In genomic region chr1:174465385-174465784, GRCm38 (mm10) we compare ENCODE assay signal across 26 mouse cellular contexts. TPM values are rescaled to one million over a fixed set of nuclear protein-coding genes. Genes with fewer than 3 reads are reported as not detected.
"Had no signal": no experiment of that assay in that cellular context is flagged by ENCODE, and none has a peak within 500 bp of the region (broad histone marks: within the 10 kb centered on the region; RNA-seq: fewer than 3 reads in every experiment).

No protein-coding gene starts in this region.

- H3K4me3 ChIP-seq: megakaryocyte, embryonic 14.5 days; midbrain, embryonic 10.5 days; midbrain, embryonic 12.5 days; myocyte; neural tube, embryonic 13.5 days; neural tube, embryonic 15.5 days had no signal

- DNase-seq: lung, adult 18-20 months; lung, embryonic 14.5 days; lung, postnatal 10 days; lung, postnatal 4 days; midbrain, embryonic 14.5 days; retina, postnatal 1 day; right cerebral cortex, adult 18-20 months; right cerebral cortex, postnatal 25 days; right cerebral cortex, postnatal 4 days; spleen, adult 18-20 months; thymus, adult 18-20 months; thymus, postnatal 14 days; thymus, postnatal 36 days had no signal

- H3K36me3 ChIP-seq: midbrain, embryonic 10.5 days; midbrain, embryonic 12.5 days; neural tube, embryonic 13.5 days; neural tube, embryonic 15.5 days had no signal

- H3K4me2 ChIP-seq: lung, embryonic 14.5 days; midbrain, embryonic 12.5 days; neural tube, embryonic 13.5 days; neural tube, embryonic 15.5 days had no signal

- ATAC-seq: midbrain, embryonic 16.5 days had no signal

- H3K4me1 ChIP-seq: midbrain, embryonic 10.5 days; midbrain, embryonic 12.5 days; neural tube, embryonic 13.5 days; neural tube, embryonic 15.5 days had no signal

- H3K9ac ChIP-seq: lung, embryonic 14.5 days; midbrain, embryonic 12.5 days; neural tube, embryonic 13.5 days; neural tube, embryonic 15.5 days had no signal

- H3K27me3 ChIP-seq: midbrain, embryonic 12.5 days; neural tube, embryonic 13.5 days; neural tube, embryonic 15.5 days had no signal

- H3K27ac ChIP-seq: midbrain, embryonic 10.5 days; midbrain, embryonic 12.5 days; neural tube, embryonic 13.5 days; neural tube, embryonic 15.5 days had no signal

- H3K9me3 ChIP-seq: megakaryocyte, embryonic 14.5 days; midbrain, embryonic 10.5 days; midbrain, embryonic 12.5 days; neural tube, embryonic 13.5 days; neural tube, embryonic 15.5 days had no signal

RNA-seq across cellular contexts. Expression of gene Olfr220, which starts 23.5 kb away (rescaled TPM):
- polyA plus RNA-seq: lung, embryonic 14.5 days; lung, embryonic 16.5 days; midbrain, embryonic 10.5 days; midbrain, embryonic 12.5 days; midbrain, embryonic 14.5 days; midbrain, embryonic 16.5 days; myocyte; neural tube, embryonic 11.5 days; neural tube, embryonic 13.5 days; neural tube, embryonic 15.5 days; small intestine, adult 2 months; stomach, embryonic 14.5 days; stomach, embryonic 16.5 days; thymus, postnatal 0 days had no signal

RNA-seq across cellular contexts. Expression of gene Fmn2, which starts 36.2 kb away (rescaled TPM):
- polyA plus RNA-seq: myocyte had no signal

RNA-seq across cellular contexts. Expression of gene Olfr414, which starts 41.5 kb away (rescaled TPM):
- polyA plus RNA-seq: lung, embryonic 14.5 days; lung, embryonic 16.5 days; midbrain, embryonic 10.5 days; midbrain, embryonic 12.5 days; midbrain, embryonic 14.5 days; midbrain, embryonic 16.5 days; myocyte; neural tube, embryonic 11.5 days; neural tube, embryonic 13.5 days; neural tube, embryonic 15.5 days; small intestine, adult 2 months; stomach, embryonic 14.5 days; thymus, postnatal 0 days had no signal
